Mouse (Mus musculus) c-Kit-negative CD71-positive TER-119-positive erythroid progenitor cells, embryonic 14.5 days (primary cell): ENCODE measurements around the gene Hcfc2.

Source experiments
- DNase-seq: peaks from one replicate; pipeline ENCODE4 v3.0.0-alpha.2; 2013; ENCODE audit warnings: low read depth, low spot score

Hcfc2 gene

DNA sequence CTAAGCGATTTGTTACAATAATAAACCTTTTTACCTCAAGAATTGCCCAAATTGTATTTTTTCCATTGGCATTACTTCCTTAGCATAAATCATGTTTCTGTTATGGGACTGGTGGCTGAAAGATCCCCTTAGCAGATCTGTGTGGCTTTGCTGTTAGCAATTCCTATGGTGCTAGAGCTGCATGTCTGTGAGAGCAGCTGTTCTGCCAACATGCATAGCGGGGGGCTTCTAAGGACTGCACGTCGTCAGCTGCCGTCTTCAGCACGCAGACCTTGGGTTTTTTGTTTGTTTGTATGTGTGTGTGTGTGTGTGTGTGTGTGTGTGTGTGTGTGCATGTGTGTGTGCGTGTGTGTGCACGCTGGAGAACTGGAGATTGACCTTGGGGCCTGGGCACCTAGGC, 45.4 kb downstream of the Hcfc2 start:
- no peak for DNase-seq

DNA sequence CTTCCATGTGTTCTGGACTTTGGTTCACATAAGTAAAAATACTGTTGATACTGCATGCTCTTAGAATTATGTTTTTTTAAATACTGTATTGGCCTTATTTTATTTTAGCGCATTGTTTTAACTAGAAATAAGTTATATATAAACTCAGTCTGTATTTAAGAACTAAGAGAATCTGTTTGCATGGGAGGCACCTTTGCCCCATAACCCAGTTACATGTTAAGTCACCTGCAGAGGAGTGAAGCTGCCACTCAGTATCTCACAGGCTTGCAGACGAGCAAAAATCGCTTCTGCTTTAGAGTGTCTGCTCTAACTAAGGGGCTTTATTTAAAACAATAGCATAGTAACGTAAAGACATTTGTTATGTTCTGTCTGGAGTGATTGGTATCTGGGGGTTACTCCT, 45.9 kb downstream of the Hcfc2 start:
- no peak for DNase-seq

- DNase-seq: no peak
These were observed 46.6 kb downstream of the Hcfc2 start for GRCm38 (mm10) chr10:82742578-82742977.

DNA sequence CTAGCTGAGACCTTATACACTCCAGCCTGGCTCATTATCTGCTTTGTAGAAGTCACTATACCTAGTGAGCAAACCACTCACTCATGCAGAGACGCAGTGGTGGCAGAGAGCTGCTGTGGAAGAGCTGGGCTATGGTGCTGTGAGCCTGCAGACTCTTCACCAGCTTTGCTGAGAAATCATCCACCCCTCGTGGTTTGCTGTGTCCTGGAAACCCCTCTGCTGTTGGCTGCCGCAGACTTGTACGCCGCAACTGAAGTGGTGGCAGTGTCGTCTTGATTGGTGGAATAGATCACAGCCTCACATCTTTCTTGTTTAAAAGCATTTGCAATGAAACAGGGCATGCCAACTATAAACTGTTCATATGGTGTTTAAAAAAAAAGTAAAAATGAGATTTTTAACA, 48.3 kb downstream of the Hcfc2 start:
- no peak for DNase-seq

DNA sequence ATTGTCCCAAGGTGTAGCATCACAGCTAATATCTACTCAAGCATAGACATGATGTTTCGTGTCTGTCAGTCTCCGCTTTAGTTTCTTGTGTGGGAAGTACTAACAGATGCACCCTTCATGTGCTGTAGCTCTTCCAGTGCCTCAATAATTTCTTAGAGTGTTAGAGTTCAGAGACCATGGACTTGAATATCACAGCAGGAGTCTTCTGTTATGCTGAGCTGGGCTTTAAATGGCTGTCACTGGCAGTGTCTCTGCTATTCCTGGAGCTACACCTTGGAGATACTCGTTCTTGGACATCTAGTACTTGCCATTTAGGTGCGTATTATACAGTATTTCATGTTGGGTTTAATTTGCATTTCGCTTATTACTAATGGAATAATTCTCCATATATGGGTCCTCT, 49.3 kb downstream of the Hcfc2 start:
- no peak for DNase-seq

- DNase-seq: no peak
These were observed 51.3 kb downstream of the Hcfc2 start for GRCm38 (mm10) chr10:82746988-82747850.

GRCm38 (mm10) chr10:82750778-82751177, 54.8 kb downstream of the Hcfc2 start:
- no peak for DNase-seq

GRCm38 (mm10) chr10:82752921-82753320, 57.0 kb downstream of the Hcfc2 start:
- no peak for DNase-seq

GRCm38 (mm10) chr10:82754642-82755041, 58.7 kb downstream of the Hcfc2 start:
- DNase-seq: no peak

DNA sequence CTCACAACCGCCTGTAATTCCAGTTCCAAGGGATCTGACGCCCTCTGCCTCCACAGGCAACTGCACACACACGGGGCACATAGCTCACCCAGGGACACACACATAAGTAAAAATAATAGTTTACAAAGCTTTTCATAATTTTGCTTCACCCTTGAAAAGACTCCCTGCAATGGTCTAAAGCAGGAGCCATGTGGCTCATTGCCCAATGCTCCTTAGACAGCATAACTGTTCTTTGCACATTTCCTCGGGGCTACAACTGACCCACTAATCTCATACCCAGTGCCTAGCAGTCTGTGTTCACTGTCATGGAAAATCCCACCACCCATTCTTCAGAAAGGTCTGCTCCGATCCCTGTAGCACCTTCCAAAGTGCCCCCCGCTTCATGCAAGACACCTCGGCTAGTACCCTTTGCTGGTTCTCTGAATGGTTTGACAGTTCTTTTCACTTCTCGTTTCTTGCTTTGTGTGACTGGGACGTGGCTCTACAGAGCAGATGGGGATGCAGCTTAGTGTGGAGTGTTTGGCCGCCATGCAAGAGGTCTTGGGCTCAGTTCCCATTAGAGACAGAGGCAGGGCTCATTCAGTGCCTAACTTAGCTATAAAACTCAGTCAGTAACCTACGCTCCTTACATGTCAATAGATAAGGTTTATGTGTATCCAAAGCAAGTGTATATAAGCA, 59.4 kb downstream of the Hcfc2 start:
- no peak for DNase-seq

DNA sequence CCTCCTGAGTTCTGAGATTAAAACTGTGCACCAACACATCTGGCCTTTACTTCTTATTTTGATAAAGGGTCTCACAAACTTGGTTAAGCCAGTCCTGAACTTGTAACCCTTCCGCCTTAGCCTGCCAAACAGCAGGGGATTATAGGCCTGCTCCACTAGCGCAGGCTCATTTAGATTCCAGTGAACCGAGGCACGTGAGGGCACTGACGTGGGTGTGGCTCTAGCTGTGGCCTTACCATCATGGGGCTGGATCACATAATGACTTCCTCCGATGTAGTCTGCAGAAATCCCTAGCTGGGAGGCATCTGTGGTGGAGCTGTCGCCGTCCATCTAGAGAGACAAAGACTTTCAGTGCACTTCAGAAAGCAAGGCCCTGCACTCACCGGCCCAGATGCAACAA, 60.5 kb downstream of the Hcfc2 start:
- no peak for DNase-seq

DNA sequence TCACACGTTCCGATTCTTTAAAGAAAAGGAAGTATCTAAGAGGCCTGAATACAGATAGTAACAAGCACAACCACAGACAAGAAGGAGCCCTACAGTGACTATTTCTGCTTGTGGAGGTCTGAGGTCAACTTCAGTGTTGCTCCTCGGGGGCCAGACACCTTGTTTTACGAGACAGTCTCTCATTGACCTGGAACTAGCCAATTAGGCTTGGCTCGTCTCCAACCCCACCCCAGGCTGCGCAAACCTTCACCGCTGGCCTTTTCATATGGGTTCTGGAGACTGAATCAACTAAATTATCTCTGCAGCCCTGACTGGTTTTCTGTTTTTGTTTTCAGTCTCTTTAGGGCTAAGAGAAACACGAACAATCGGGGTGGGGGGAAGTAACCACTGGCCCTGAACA, 61.4 kb downstream of the Hcfc2 start:
- DNase-seq: no peak

DNA sequence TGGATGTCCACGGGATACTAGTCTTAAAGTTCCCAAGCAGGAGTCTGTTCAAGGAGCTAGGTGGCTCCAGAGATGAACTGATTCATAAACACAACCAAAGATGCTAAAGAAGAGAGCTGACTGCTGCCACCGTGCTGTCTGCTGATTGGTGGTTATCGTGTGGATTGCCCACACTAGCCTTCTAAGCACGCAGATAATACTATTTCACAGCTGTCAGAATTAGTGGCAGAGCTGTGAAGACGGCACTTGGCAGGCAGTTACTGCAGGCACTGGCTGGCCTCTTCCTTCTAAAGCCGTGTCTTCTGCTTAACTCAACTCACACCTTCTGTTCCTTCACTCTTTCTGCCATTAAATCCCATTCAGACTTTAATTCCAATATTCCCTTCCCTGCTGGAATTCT, 62.4 kb downstream of the Hcfc2 start:
- DNase-seq: no peak

- no peak for DNase-seq
These were observed 62.9 kb downstream of the Hcfc2 start for GRCm38 (mm10) chr10:82758878-82759277.

DNA sequence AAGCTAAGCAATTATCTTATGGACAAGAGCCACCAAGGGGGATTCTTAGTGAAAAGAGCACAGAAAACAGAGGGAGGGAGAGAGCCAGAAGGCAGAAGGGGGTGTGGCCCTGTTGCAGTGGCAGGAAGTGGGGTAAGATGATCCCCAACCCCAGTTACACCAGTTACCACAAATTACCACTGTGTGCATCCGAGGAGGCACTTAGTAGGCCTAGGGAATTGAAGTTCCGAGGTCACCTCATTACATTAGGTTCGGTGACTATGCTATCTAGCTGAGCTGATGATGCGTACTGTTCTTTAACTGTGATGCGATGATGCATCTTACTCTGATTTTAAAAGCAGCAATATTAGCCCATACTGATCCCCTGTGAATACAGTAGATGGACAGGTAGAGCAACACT, 63.7 kb downstream of the Hcfc2 start:
- DNase-seq: no peak

GRCm38 (mm10) chr10:82761037-82761811, 65.3 kb downstream of the Hcfc2 start:
- DNase-seq: no peak

DNA sequence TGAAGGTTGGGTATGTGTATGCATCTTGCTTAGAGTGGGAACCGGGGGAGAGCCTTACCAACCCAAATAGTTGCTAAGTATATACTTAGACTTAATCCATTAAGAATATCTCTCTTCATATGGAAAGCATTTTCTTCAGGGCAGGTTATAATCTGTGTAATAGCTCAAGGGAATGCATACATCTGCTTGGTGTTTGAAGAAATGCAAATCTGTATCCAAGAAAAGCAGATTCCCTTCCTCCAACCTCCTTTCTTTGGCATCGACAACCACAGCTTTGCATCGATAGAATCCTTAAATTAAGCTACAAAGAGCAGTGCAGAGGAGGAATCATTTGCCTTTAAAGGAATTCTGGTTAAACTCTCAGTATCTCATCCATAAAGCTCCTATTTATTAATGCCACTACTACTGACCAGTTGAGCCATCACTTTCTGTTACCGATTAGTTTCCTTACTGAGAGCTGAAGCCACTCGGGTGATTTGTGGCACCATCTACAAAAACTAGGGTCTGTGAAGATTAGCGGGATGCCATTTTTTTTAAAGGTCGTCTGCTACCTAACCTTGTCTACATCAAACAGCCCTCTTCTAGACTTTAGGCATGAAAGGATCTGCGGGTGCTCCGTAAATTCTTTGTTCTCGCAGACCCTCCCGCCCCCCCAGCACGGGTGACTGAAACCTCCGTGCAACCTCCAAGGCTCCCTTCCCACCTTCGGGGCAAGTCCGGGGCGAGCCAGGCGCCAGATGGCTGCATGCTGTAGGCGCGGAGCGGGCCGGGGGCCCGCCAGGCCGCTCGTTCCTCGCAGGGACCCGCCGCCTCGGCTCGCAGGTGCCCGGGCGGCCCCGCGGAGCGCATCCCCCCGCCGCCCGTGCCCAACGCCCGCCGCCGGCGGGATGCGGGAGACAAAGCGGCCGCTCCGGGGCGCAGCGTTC, 67.1 kb downstream of the Hcfc2 start:
- DNase-seq: peak; percentile 31

GRCm38 (mm10) chr10:82763840-82764631, 68.1 kb downstream of the Hcfc2 start, which contains the start of gene Nfyb:
Gene Nfyb, minus strand, starts transcription at chr10:82764144.
- peak; percentile 94 for DNase-seq

DNA sequence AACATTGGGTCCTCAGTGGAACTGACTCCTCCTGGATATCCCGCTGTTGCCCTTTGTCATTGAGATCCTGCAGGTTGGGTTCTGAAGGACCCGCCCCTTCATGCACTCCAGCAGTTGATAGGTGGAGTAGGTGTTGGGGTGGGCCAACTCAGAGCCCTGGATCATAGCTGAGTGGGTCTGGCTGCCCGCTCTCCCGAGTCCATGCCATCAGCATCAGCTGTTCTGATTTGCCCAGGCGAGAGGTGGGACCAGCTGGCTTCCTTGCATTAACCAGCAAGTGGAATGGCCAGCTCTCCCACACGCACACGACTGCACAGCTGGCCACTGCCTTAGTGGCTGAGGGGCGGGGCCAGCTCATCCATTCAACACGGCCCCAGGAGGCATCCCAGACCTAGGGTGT, 72.9 kb downstream of the Hcfc2 start:
- DNase-seq: no peak

GRCm38 (mm10) chr10:82770713-82771112, 74.8 kb downstream of the Hcfc2 start:
- no peak for DNase-seq
